Comparison of ENCODE assay signal across 9 mouse cellular contexts in genomic region chr13:11268673-11269340, GRCm38 (mm10).
A peak's percentile ranks its signal among the peaks of the same experiment; 100 is the strongest.
DNase-seq lines count a peak whose midpoint lies in the region; ATAC-seq lines count a peak whose summit lies in the region.
"Had no signal": no experiment of that assay in that cellular context is flagged by ENCODE, and none has a peak within 500 bp of the region (broad histone marks: within the 10 kb centered on the region; RNA-seq: fewer than 3 reads in every experiment).

No protein-coding gene starts in this region.

- WGBS in forebrain, embryonic 14.5 days = 55% methylated on average over 5 of the region's 5 CpGs
- WGBS in forebrain, embryonic 11.5 days = 87% methylated on average over 5 of the region's 5 CpGs

- H3K36me3 ChIP-seq in forebrain, embryonic 14.5 days (ENCODE audit: control insufficient read depth, insufficient read depth, low read length) = no peaks in the 10 kb centered on the region
- H3K36me3 ChIP-seq in forebrain, embryonic 11.5 days (ENCODE audit: control insufficient read depth, insufficient read depth, low read length) = no peaks in the 10 kb centered on the region
- H3K36me3 ChIP-seq: liver, embryonic 13.5 days had no signal

- intact Hi-C loops in heart, postnatal 25 days (cut with DNase I) = no loop called here

- H3K4me2 ChIP-seq in forebrain, embryonic 14.5 days (ENCODE audit: low read length) = no peak overlapping the region
- no peak overlapping the region for H3K4me2 ChIP-seq in forebrain, embryonic 11.5 days (ENCODE audit: low read depth, low read length, severe bottlenecking)
- H3K4me2 ChIP-seq: liver, embryonic 13.5 days had no signal

- peak; percentile 90 for DNase-seq in forebrain, embryonic 14.5 days (ENCODE audit: low spot score)
- DNase-seq in forebrain, embryonic 11.5 days (ENCODE audit: low spot score) = no peak
- peak; percentile 5 for DNase-seq in right cerebral cortex, adult 18-20 months
- no peak for DNase-seq in right cerebral cortex, postnatal 14 days
- DNase-seq in heart, postnatal 25 days (ENCODE audit: low spot score) = peak; percentile 1
- peak; percentile 26 for DNase-seq in right cerebral cortex, postnatal 4 days
- no peak for DNase-seq in embryo, embryonic 10 days (ENCODE audit: low spot score)
- no peak for DNase-seq in c-Kit-positive CD71-positive TER-119-positive erythroid progenitor cells, embryonic 14.5 days (ENCODE audit: low spot score)
- DNase-seq: liver, embryonic 13.5 days had no signal

- no peaks in the 10 kb centered on the region for H3K9me3 ChIP-seq in forebrain, embryonic 14.5 days (replicated peaks; ENCODE audit: control insufficient read depth, low read length)
- H3K9me3 ChIP-seq in forebrain, embryonic 11.5 days (ENCODE audit: control insufficient read depth, low read length) = no peaks in the 10 kb centered on the region
- H3K9me3 ChIP-seq: liver, embryonic 13.5 days had no signal

- H3K4me1 ChIP-seq in forebrain, embryonic 14.5 days (ENCODE audit: control insufficient read depth, insufficient read depth, low read length) = no peaks in the 10 kb centered on the region
- no peaks in the 10 kb centered on the region for H3K4me1 ChIP-seq in forebrain, embryonic 11.5 days (replicated peaks; ENCODE audit: control insufficient read depth, insufficient read depth, low read length)
- H3K4me1 ChIP-seq: liver, embryonic 13.5 days had no signal

- no peaks in the 10 kb centered on the region for H3K27me3 ChIP-seq in forebrain, embryonic 14.5 days (replicated peaks; ENCODE audit: control insufficient read depth, insufficient read depth, low read length)
- H3K27me3 ChIP-seq in forebrain, embryonic 11.5 days (ENCODE audit: control insufficient read depth, insufficient read depth, low read length) = no peaks in the 10 kb centered on the region
- H3K27me3 ChIP-seq: liver, embryonic 13.5 days had no signal

- no peak overlapping the region; the same call in 1 of the 2 replicates for H3K27ac ChIP-seq in forebrain, embryonic 14.5 days (ENCODE audit: low read depth, low read length)
- H3K27ac ChIP-seq in forebrain, embryonic 11.5 days (ENCODE audit: low read depth, low read length) = no peak overlapping the region
- H3K27ac ChIP-seq: liver, embryonic 13.5 days had no signal

- no peak overlapping the region for H3K4me3 ChIP-seq in forebrain, embryonic 14.5 days (ENCODE audit: low read depth, low read length)
- no peak overlapping the region for H3K4me3 ChIP-seq in forebrain, embryonic 11.5 days (ENCODE audit: low read depth, low read length)
- H3K4me3 ChIP-seq: liver, embryonic 13.5 days had no signal

- no peak overlapping the region for H3K9ac ChIP-seq in forebrain, embryonic 14.5 days (ENCODE audit: low read length)
- no peak overlapping the region for H3K9ac ChIP-seq in forebrain, embryonic 11.5 days (ENCODE audit: low read length)
- H3K9ac ChIP-seq: liver, embryonic 13.5 days had no signal

- ATAC-seq in forebrain, embryonic 14.5 days = peak; percentile 93
- ATAC-seq in forebrain, embryonic 11.5 days (replicated peaks; ENCODE audit: low FRiP score) = no peak

Comparison
In these comparisons a context has a peak if more than half of its experiments do, and no peak if none do; other contexts are left out.
1. DNase-seq: peak in forebrain, embryonic 14.5 days (single experiment), right cerebral cortex, adult 18-20 months (single experiment), heart, postnatal 25 days (single experiment) and right cerebral cortex, postnatal 4 days (single experiment); none in forebrain, embryonic 11.5 days (single experiment), right cerebral cortex, postnatal 14 days (single experiment), embryo, embryonic 10 days (single experiment) and c-Kit-positive CD71-positive TER-119-positive erythroid progenitor cells, embryonic 14.5 days (single experiment).